Mouse (Mus musculus): ENCODE data around the gene Zfp831. TPM values are rescaled to one million over a fixed set of nuclear protein-coding genes. Genes with fewer than 3 reads are reported as not detected.
A peak's percentile ranks its signal among the peaks of the same experiment; 100 is the strongest.

The Zfp831 gene
- 0.03 TPM in 1 of 2 replicates, not detected in the other for polyA plus RNA-seq (2014; fragmentation: Nextera tagmentation; extraction: Ambion mirVana)

DNA sequence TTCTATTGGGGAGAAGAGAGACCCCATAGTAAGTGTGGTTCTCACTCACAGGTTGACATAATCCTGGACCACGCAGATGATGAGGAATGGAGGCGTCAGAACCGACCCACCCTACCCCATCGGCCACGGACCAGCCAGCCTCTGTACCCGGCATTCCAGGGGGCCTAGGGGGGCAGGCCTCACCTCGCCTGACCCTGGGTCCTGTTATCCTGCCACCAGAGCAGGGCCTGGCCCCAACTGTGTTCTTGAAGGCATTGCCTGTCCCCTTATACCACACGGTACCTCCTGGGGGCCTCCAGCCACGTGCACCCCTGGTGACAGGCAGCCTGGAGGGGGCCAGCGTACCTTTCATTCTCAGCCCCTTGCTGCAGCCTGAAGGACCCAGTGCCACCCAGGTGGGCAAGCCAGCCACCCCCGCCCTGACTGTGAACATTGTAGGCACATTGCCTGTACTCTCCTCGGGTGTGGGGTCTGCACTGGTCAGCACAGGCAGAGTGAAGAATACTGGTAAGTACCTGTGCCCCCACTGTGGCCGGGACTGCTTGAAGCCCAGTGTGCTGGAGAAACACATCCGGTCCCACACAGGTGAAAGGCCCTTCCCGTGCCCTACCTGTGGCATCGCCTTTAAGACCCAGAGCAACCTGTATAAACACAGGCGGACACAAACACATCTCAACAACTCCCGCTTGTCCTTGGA, at the start of gene Zfp831:
Zfp831 (plus strand) TSS at position 87 of the 697 bp plus-strand sequence.
- H3K36me3 ChIP-seq (ENCODE audit: control insufficient read depth, insufficient read depth, low read length) = no peaks in the 10 kb centered on the region
- H3K4me1 ChIP-seq (ENCODE audit: control insufficient read depth, insufficient read depth, low read length) = no peaks in the 10 kb centered on the region
- ATAC-seq (ENCODE audit: insufficient read depth, low FRiP score, low TSS enrichment) = no peak
- no peak for DNase-seq (ENCODE audit: low spot score)
- no peak within 1 kb of the TSS for H3K4me3 ChIP-seq (ENCODE audit: low read depth, low read length)
- no peaks in the 10 kb centered on the region for H3K27me3 ChIP-seq (ENCODE audit: control insufficient read depth, insufficient read depth, low read length)
- no peak within 1 kb of the TSS for H3K9ac ChIP-seq (ENCODE audit: low read length)
- H3K9me3 ChIP-seq (ENCODE audit: control insufficient read depth, low read length) = no peaks in the 10 kb centered on the region
- 82% methylated on average over 18 of the region's 18 CpGs for WGBS
- no peak within 1 kb of the TSS for H3K4me2 ChIP-seq (ENCODE audit: low read depth)
- no peak within 1 kb of the TSS for H3K27ac ChIP-seq (ENCODE audit: low read depth, low read length)

DNA sequence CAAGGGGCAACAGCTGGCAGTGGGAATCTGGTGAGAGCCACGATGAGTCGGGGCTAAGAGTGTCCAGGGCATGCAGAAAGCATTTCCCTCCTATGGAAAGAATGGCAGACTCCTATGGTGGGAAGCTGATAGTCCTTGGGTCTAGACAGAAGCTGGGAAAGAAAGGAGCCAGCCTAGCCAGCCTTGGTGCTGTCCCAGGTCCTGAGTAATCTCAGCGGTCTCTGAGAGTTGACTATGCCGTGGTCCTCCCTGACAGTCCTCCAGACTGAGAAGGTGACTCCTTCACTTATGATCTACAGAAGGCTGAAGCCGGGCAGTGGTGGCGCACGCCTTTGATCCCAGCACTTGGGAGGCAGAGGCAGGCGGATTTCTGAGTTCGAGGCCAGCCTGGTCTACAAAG, 48.4 kb upstream of the Zfp831 start:
- no peaks in the 10 kb centered on the region for H3K4me1 ChIP-seq (ENCODE audit: control insufficient read depth, insufficient read depth, low read length)
- DNase-seq (ENCODE audit: low spot score) (peak; percentile 35), ATAC-seq (ENCODE audit: insufficient read depth, low FRiP score, low TSS enrichment) (no peak)
- no peak overlapping the region for H3K9ac ChIP-seq (ENCODE audit: low read length)
- H3K27me3 ChIP-seq (ENCODE audit: control insufficient read depth, insufficient read depth, low read length) = no peaks in the 10 kb centered on the region
- H3K36me3 ChIP-seq (ENCODE audit: control insufficient read depth, insufficient read depth, low read length) = no peaks in the 10 kb centered on the region
- H3K4me3 ChIP-seq (ENCODE audit: low read depth, low read length) = no peak overlapping the region
- 80% methylated on average over 9 of the region's 9 CpGs for whole genome bisulfite sequencing
- H3K4me2 ChIP-seq (ENCODE audit: low read depth) = no peak overlapping the region
- H3K27ac ChIP-seq (ENCODE audit: low read depth, low read length) = no peak overlapping the region
- H3K9me3 ChIP-seq (ENCODE audit: control insufficient read depth, low read length) = no peaks in the 10 kb centered on the region

DNA sequence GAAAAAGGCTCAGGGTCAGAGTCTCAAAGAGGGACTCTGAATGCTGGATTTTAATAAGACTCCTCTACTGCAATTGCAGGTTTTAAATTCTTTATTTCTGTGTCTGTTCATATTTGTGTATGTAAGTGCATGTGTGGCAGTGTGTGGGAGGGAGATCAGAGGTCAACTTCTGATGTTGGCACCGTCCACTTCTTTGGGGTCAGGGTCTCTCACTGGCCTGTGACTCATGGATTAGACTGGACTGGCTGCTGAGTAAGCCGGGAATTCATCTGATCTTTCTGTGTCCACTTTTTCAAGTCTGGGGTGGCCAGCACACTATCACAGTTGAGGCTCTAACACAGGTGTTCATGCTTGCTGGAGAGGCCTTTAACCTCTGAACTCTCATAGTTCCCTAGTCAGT, 47.7 kb upstream of the Zfp831 start:
- no peak overlapping the region for H3K9ac ChIP-seq (ENCODE audit: low read length)
- H3K4me1 ChIP-seq (ENCODE audit: control insufficient read depth, insufficient read depth, low read length) = no peaks in the 10 kb centered on the region
- H3K9me3 ChIP-seq (ENCODE audit: control insufficient read depth, low read length) = no peaks in the 10 kb centered on the region
- H3K36me3 ChIP-seq (ENCODE audit: control insufficient read depth, insufficient read depth, low read length) = no peaks in the 10 kb centered on the region
- DNase-seq (ENCODE audit: low spot score) (no peak), ATAC-seq (ENCODE audit: insufficient read depth, low FRiP score, low TSS enrichment) (no peak)
- H3K4me2 ChIP-seq (ENCODE audit: low read depth) = no peak overlapping the region
- 91% methylated on average over 2 of the region's 2 CpGs for WGBS
- no peak overlapping the region for H3K27ac ChIP-seq (ENCODE audit: low read depth, low read length)
- no peaks in the 10 kb centered on the region for H3K27me3 ChIP-seq (ENCODE audit: control insufficient read depth, insufficient read depth, low read length)
- H3K4me3 ChIP-seq (ENCODE audit: low read depth, low read length) = no peak overlapping the region

DNA sequence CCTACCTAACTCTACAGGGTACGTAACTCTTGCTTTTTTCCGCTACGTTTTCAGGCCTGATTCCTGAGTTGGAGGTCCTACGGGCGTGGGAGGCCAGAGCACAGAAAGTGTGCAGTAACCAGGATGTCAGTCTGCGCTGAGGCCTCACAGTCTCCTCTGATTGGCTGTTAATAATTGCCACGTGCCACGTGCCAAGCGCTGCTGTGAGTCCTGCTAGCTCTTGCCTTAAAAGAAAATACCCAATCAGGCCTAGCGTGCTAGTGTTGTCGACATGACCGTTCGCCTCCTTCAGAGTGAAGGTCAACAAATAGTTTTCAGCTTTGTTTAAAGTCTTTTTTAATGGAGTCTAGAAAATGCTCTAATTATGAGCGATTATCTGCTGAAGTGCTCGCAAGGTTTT, 46.9 kb upstream of the Zfp831 start:
- Histone ChIP-seq H3K4me1 (ENCODE audit: control insufficient read depth, insufficient read depth, low read length) (no peaks in the 10 kb centered on the region), H3K4me2 (ENCODE audit: low read depth) (no peak overlapping the region), H3K27ac (ENCODE audit: low read depth, low read length) (no peak overlapping the region), H3K36me3 (ENCODE audit: control insufficient read depth, insufficient read depth, low read length) (no peaks in the 10 kb centered on the region), H3K4me3 (ENCODE audit: low read depth, low read length) (no peak overlapping the region), H3K27me3 (ENCODE audit: control insufficient read depth, insufficient read depth, low read length) (no peaks in the 10 kb centered on the region), H3K9me3 (ENCODE audit: control insufficient read depth, low read length) (no peaks in the 10 kb centered on the region), H3K9ac (ENCODE audit: low read length) (no peak overlapping the region)
- WGBS = 91% methylated on average over 15 of the region's 15 CpGs
- ATAC-seq (ENCODE audit: insufficient read depth, low FRiP score, low TSS enrichment) (no peak), DNase-seq (ENCODE audit: low spot score) (no peak)

DNA sequence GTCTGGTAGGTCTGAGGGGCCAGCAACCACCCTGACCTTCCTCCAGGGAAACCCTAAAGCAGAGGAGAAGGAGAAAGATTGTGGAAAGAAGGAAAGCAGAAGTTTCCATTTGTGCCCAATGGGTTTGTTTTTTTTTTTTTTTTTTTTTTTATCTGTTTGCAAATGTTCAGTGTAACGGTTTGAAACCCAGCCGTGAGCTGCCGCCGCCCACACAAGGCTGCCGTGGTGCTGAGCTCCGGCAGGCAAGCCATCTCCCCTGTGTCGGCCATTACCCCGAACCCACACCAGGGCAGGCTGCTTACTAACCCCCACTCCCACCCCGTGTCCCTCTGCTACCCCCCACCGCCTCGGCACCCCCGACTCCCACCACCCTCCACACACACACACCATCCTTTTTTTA, 44.9 kb upstream of the Zfp831 start:
- H3K27me3 ChIP-seq (ENCODE audit: control insufficient read depth, insufficient read depth, low read length) = no peaks in the 10 kb centered on the region
- no peak overlapping the region for H3K9ac ChIP-seq (ENCODE audit: low read length)
- WGBS = 72% methylated on average over 11 of the region's 12 CpGs
- H3K27ac ChIP-seq (ENCODE audit: low read depth, low read length) = no peak overlapping the region
- no peak overlapping the region for H3K4me2 ChIP-seq (ENCODE audit: low read depth)
- H3K4me3 ChIP-seq (ENCODE audit: low read depth, low read length) = no peak overlapping the region
- no peaks in the 10 kb centered on the region for H3K9me3 ChIP-seq (ENCODE audit: control insufficient read depth, low read length)
- H3K4me1 ChIP-seq (ENCODE audit: control insufficient read depth, insufficient read depth, low read length) = no peaks in the 10 kb centered on the region
- no peaks in the 10 kb centered on the region for H3K36me3 ChIP-seq (ENCODE audit: control insufficient read depth, insufficient read depth, low read length)
- no peak for ATAC-seq (ENCODE audit: insufficient read depth, low FRiP score, low TSS enrichment)
- no peak for DNase-seq (ENCODE audit: low spot score)

DNA sequence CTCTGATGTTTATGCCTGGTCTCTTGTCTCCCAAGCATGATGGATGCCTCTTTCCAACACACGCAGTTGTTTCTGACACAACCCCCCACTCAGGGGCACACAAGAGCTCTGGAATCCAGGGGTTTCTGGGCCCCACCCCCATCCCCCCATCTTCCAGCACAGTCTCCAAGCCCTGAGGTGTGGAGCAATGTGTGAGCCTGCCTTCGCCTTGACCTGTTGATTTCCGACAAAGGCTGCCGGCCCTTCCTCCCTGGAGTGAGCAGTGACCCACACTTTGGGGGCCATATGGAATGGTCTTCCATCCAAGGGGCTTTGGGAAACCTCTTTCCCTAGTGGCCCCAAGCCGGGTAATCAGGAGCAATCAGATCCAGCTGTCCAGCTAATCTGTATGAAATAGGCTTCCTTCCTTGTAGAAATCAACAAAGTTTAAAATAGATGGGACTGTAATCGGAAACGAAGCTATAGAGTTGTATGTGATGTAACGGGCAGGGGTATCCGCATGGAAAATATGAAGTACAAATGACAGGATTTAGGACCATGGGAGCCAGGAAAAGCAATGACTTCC, 44.2 kb upstream of the Zfp831 start:
- H3K4me3 ChIP-seq (ENCODE audit: low read depth, low read length) = no peak overlapping the region
- H3K27ac ChIP-seq (ENCODE audit: low read depth, low read length) = no peak overlapping the region
- ATAC-seq (ENCODE audit: insufficient read depth, low FRiP score, low TSS enrichment) = no peak
- H3K4me2 ChIP-seq (ENCODE audit: low read depth) = no peak overlapping the region
- no peaks in the 10 kb centered on the region for H3K9me3 ChIP-seq (ENCODE audit: control insufficient read depth, low read length)
- H3K36me3 ChIP-seq (ENCODE audit: control insufficient read depth, insufficient read depth, low read length) = no peaks in the 10 kb centered on the region
- H3K9ac ChIP-seq (ENCODE audit: low read length) = no peak overlapping the region
- no peaks in the 10 kb centered on the region for H3K27me3 ChIP-seq (ENCODE audit: control insufficient read depth, insufficient read depth, low read length)
- WGBS = 85% methylated on average over 9 of the region's 9 CpGs
- no peaks in the 10 kb centered on the region for H3K4me1 ChIP-seq (ENCODE audit: control insufficient read depth, insufficient read depth, low read length)
- DNase-seq (ENCODE audit: low spot score) = no peak

DNA sequence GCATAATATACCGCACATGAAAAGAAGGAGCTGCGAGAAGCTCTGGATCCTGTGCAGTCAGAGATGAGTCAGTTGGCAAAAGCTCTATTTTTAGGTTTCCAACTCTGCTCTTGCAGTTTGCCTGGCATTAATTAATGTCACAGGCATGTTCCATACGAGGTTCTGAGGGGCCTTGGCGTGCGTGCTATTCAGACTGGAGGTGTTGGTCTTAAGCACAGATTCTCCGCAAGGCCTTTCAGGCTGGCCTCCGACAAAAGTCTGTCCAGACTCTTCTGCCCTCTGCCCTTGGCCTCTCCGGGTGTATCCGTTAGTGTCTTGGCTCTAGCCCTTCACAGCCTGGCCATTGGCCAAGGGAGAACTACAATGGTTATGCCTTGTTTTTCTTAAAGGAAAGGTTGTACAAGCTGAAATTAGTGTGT, 43.5 kb upstream of the Zfp831 start:
- Histone ChIP-seq H3K4me1 (ENCODE audit: control insufficient read depth, insufficient read depth, low read length) (no peaks in the 10 kb centered on the region), H3K4me2 (ENCODE audit: low read depth) (no peak overlapping the region), H3K36me3 (ENCODE audit: control insufficient read depth, insufficient read depth, low read length) (no peaks in the 10 kb centered on the region), H3K9me3 (ENCODE audit: control insufficient read depth, low read length) (no peaks in the 10 kb centered on the region), H3K27me3 (ENCODE audit: control insufficient read depth, insufficient read depth, low read length) (no peaks in the 10 kb centered on the region), H3K9ac (ENCODE audit: low read length) (no peak overlapping the region), H3K4me3 (ENCODE audit: low read depth, low read length) (no peak overlapping the region), H3K27ac (ENCODE audit: low read depth, low read length) (no peak overlapping the region)
- 87% methylated on average over 9 of the region's 9 CpGs for WGBS
- no peak for DNase-seq (ENCODE audit: low spot score)
- ATAC-seq (ENCODE audit: insufficient read depth, low FRiP score, low TSS enrichment) = no peak

DNA sequence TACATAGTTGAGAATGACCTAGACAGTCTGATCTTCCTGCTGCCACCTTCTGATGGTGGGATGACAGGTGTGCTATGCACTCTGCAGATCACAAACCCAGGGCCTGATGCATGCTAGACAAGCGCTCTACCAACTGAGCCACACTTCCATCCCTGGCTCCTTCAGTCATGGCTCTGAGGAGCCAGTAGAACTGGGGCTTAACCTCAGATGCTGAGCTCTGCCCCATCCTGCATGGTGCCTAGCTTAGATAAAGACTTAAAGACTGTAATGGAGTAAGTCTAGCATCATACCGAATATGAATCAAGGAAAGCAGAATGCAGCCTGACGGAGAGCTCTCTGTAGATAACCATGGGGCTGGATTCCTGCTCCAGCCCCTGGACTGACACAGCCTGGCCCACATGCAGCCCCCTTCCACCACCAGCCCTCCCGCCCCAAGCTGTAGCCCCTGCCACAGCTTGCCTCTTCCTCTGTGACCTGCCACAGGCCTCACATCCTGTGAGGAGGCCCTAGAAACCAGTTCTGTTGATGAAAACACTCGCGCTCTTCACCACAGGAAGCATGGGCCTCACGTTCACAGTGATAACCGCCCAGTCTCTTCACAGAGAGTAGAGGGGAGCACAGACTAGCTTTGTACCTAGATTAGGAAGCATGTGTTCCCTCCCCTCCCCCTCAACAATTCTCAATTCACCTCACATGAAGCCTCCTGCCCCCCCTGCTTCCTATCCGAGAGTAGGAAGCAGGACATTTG, 41.2 kb upstream of the Zfp831 start:
- no peak overlapping the region for H3K27ac ChIP-seq (ENCODE audit: low read depth, low read length)
- DNase-seq (ENCODE audit: low spot score) (no peak), ATAC-seq (ENCODE audit: insufficient read depth, low FRiP score, low TSS enrichment) (no peak)
- no peak overlapping the region for H3K4me3 ChIP-seq (ENCODE audit: low read depth, low read length)
- H3K4me2 ChIP-seq (ENCODE audit: low read depth) = no peak overlapping the region
- 76% methylated on average over 9 of the region's 9 CpGs for WGBS
- no peaks in the 10 kb centered on the region for H3K36me3 ChIP-seq (ENCODE audit: control insufficient read depth, insufficient read depth, low read length)
- H3K4me1 ChIP-seq (ENCODE audit: control insufficient read depth, insufficient read depth, low read length) = no peaks in the 10 kb centered on the region
- no peak overlapping the region for H3K9ac ChIP-seq (ENCODE audit: low read length)
- H3K9me3 ChIP-seq (ENCODE audit: control insufficient read depth, low read length) = no peaks in the 10 kb centered on the region
- no peaks in the 10 kb centered on the region for H3K27me3 ChIP-seq (ENCODE audit: control insufficient read depth, insufficient read depth, low read length)

DNA sequence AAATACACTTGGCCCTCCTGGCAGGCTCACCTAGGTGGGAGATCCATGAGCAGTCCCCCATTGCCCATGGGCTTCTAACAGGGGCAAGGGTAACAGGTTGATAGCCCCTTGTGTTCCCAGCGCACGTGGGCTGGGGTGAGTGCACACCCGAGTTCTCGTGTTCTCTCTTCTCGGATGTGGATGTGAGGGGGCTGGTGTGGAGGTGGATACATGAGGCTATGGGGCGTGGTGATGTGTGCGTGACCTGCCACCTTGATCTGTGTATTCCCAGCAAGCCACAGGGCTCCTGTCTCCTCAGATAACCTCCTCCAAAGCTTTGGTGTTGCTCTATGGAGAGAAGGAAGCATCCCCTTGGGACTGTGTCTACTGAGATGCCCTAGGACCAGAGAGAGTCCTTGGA, 40.0 kb upstream of the Zfp831 start:
- Histone ChIP-seq H3K27ac (ENCODE audit: low read depth, low read length) (no peak overlapping the region), H3K27me3 (ENCODE audit: control insufficient read depth, insufficient read depth, low read length) (no peaks in the 10 kb centered on the region), H3K4me2 (ENCODE audit: low read depth) (no peak overlapping the region), H3K36me3 (ENCODE audit: control insufficient read depth, insufficient read depth, low read length) (no peaks in the 10 kb centered on the region), H3K4me1 (ENCODE audit: control insufficient read depth, insufficient read depth, low read length) (no peaks in the 10 kb centered on the region), H3K9ac (ENCODE audit: low read length) (no peak overlapping the region), H3K9me3 (ENCODE audit: control insufficient read depth, low read length) (no peaks in the 10 kb centered on the region), H3K4me3 (ENCODE audit: low read depth, low read length) (no peak overlapping the region)
- 95% methylated on average over 7 of the region's 7 CpGs for WGBS
- DNase-seq (ENCODE audit: low spot score) (no peak), ATAC-seq (ENCODE audit: insufficient read depth, low FRiP score, low TSS enrichment) (no peak)

Measured in neural tube, embryonic 11.5 days (tissue).